Mouse (Mus musculus) forebrain, postnatal 0 days (tissue): ENCODE data around the gene B4galt7. TPM values are rescaled to one million over a fixed set of nuclear protein-coding genes. Genes with fewer than 3 reads are reported as not detected.
"Not testable (repeated sequence)": the region's sequence is repeated elsewhere in the genome, so short reads cannot be mapped to it uniquely, and the experiment has no call there.

Experiments
- ATAC-seq: fragments of 200-750 bp; cut with Nextera tagmentation; 2 replicates; pipeline ENCODE4 v1.8.0; 2017; ENCODE audit warnings: mild to moderate bottlenecking, moderate library complexity
- DNase-seq: peaks from one replicate; pipeline ENCODE4 v3.0.0-alpha.2; 2015
- H3K27ac ChIP-seq: fragments of 300-500 bp; sonication (generic); 2 replicates; pipeline ENCODE4 v1.5.1; 2014; ENCODE audit warnings: low read depth, mild to moderate bottlenecking, antibody characterized with exemption, low read length, moderate library complexity, mixed read lengths
- H3K27me3 ChIP-seq: fragments of 300-500 bp; sonication (generic); 2 replicates; pipeline ENCODE4 v1.6.1; 2014; ENCODE audit warnings: mild to moderate bottlenecking, low read length, mixed read lengths; ENCODE audit not compliant: insufficient read depth
- H3K36me3 ChIP-seq: fragments of 300-500 bp; sonication (generic); 2 replicates; pipeline ENCODE4 v1.6.1; 2014; ENCODE audit warnings: mild to moderate bottlenecking, moderate library complexity; ENCODE audit not compliant: insufficient read depth
- H3K4me1 ChIP-seq: fragments of 300-500 bp; sonication (generic); 2 replicates; pipeline ENCODE4 v1.6.1; 2014; ENCODE audit warnings: antibody characterized with exemption; ENCODE audit not compliant: insufficient read depth
- H3K4me2 ChIP-seq: fragments of 300-500 bp; sonication (generic); 2 replicates; pipeline ENCODE4 v1.6.1; 2014; ENCODE audit warnings: low read depth, mild to moderate bottlenecking, moderate library complexity
- H3K4me3 ChIP-seq: fragments of 300-500 bp; sonication (generic); 2 replicates; pipeline ENCODE4 v1.5.1; 2014; ENCODE audit warnings: low read depth, low read length, mixed read lengths
- H3K9ac ChIP-seq: fragments of 300-500 bp; sonication (generic); 2 replicates; pipeline ENCODE4 v1.6.1; 2014; ENCODE audit warnings: mild to moderate bottlenecking
- H3K9me3 ChIP-seq: fragments of 300-500 bp; sonication (generic); 2 replicates; pipeline ENCODE4 v1.6.1; 2016; ENCODE audit warnings: low read length
- CTCF ChIP-seq: sonication (generic); IDR thresholded peaks from 2 replicates; pipeline ENCODE4 v1.5.1; 2016; ENCODE audit warnings: antibody characterized with exemption, control low read depth, low read depth
- WGBS: fragments of 180-500 bp; shearing (Covaris S2); extraction: QIAGEN DNeasy Blood & Tissue Kit; methylation state at CpG from one replicate; pipeline ENCODE4 v1.1.7; 2014; 5-methylcytosine and 5-hydroxymethylcytosine counted together
- polyA plus RNA-seq: library from polyadenylated mRNA; unstranded; fragments of >200 nt; fragmentation: Nextera tagmentation; extraction: Ambion mirVana; gene quantifications from 2 replicates; pipeline ENCODE4 v1.2.1, GENCODE M21; 2015
- total RNA-seq: library from RNA; depleted of rRNA; stranded (reverse); fragments of >200 nt; gene quantifications from 2 replicates; pipeline ENCODE4 v1.2.3, GENCODE M21; 2014

Gene B4galt7
- total and polyA plus RNA-seq, 2 experiments from 2014 or later, result 43.0 to 63.1 TPM

- ATAC-seq, result no peak
- 68% methylated on average over 5 of the region's 5 CpGs for WGBS
Measured at GRCm38 (mm10) chr13:55575932-55576331, 23.8 kb upstream of the B4galt7 start.

DNA sequence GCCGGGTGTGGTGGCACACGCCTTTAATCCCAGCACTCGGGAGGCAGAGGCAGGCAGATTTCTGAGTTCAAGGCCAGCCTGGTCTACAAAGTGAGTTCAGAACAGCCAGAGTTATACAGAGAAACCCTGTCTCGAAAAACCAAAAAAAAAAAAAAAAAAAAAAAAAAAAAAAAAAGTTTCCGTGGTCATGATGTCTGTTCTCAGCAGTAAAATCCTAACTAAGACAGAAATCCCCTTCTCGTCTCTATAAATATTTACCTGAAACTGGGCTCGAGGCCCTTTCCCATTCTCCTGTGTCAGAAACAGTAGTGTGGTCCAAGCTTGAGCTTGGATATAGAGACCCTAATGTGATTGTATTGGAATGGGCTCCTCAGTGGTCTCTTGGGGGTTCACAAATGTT lies 22.8 kb upstream of the B4galt7 start:
- ATAC-seq, H3K27ac ChIP-seq, H3K36me3 ChIP-seq, H3K4me1 ChIP-seq, DNase-seq, H3K27me3 ChIP-seq, H3K9me3 ChIP-seq, H3K9ac ChIP-seq, H3K4me3 ChIP-seq, H3K4me2 ChIP-seq: not testable (repeated sequence)
- 91% methylated on average over 7 of the region's 7 CpGs for WGBS

More at GRCm38 (mm10) chr13:55575932-55576331, 23.8 kb upstream of the B4galt7 start:
- H3K4me1 ChIP-seq, result peaks cover 5% of the 10 kb centered on the region; the same call in 1 of the 2 replicates
- no peak for DNase-seq
- no peak for TF ChIP-seq CTCF
- H3K36me3 ChIP-seq, result no peaks in the 10 kb centered on the region
- no peaks in the 10 kb centered on the region for H3K27me3 ChIP-seq
- H3K9ac ChIP-seq, result no peak overlapping the region
- no peak overlapping the region for H3K4me2 ChIP-seq
- H3K27ac ChIP-seq, result no peak overlapping the region
- H3K9me3 ChIP-seq, result no peaks in the 10 kb centered on the region
- H3K4me3 ChIP-seq, result no peak overlapping the region

GRCm38 (mm10) chr13:55578086-55578485 lies 21.6 kb upstream of the B4galt7 start:
- Histone ChIP-seq H3K9ac (no peak overlapping the region), H3K27me3 (no peaks in the 10 kb centered on the region), H3K27ac (no peak overlapping the region), H3K4me3 (no peak overlapping the region), H3K4me2 (no peak overlapping the region), H3K4me1 (no peaks in the 10 kb centered on the region), H3K9me3 (no peaks in the 10 kb centered on the region), H3K36me3 (no peaks in the 10 kb centered on the region)
- ATAC-seq, result no peak
- DNase-seq, result no peak
- no peak for TF ChIP-seq CTCF
- 87% methylated on average over 4 of the region's 4 CpGs for WGBS

DNA sequence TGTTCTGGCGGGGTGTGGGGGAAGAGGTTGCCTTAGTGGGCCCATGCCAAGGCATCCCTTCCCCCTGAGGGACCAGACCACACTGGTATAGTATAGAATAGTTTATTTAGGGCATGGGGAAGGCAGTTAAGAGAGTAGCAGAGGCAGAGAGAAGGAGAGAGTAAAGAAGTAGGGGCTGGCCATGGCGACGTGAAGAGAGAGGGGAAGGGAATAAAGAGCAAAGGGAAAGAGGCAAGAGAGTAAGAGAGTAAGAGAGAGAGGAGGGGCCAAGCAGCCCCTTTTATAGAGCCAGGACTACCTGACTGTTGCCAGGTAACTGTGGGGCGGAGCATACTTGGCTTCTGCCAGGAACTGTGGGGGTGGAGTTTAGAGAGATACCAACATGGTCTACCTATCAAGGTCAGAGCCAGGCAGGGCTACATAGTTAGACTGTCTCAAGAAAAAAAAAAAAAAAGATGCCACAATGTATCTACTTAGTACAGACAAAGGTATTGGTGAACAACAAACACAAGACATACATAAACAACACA lies 7.7 kb upstream of the B4galt7 start:
- ATAC-seq, result no peak
- H3K27ac ChIP-seq, result peak overlapping the region; percentile 91; the same call in 1 of the 2 replicates
- H3K9me3 ChIP-seq, result no peaks in the 10 kb centered on the region
- no peak overlapping the region; the same call in 1 of the 2 replicates for H3K4me3 ChIP-seq
- H3K36me3 ChIP-seq, result peaks cover 24% of the 10 kb centered on the region
- no peak overlapping the region for H3K9ac ChIP-seq
- peaks cover 3% of the 10 kb centered on the region; the same call in 1 of the 2 replicates for H3K4me1 ChIP-seq
- no peak overlapping the region for H3K4me2 ChIP-seq
- H3K27me3 ChIP-seq, result no peaks in the 10 kb centered on the region
- no peak for DNase-seq
- no peak for TF ChIP-seq CTCF
- 76% methylated on average over 4 of the region's 4 CpGs for WGBS

GRCm38 (mm10) chr13:55592512-55593253 lies 7.0 kb upstream of the B4galt7 start:
- Histone ChIP-seq H3K4me1 (peaks cover 3% of the 10 kb centered on the region; the same call in 1 of the 2 replicates), H3K27ac (peak overlapping the region; percentile 91), H3K36me3 (peaks cover 31% of the 10 kb centered on the region), H3K27me3 (no peaks in the 10 kb centered on the region), H3K4me3 (peak overlapping the region; percentile 80), H3K9ac (peak overlapping the region; percentile 80), H3K9me3 (no peaks in the 10 kb centered on the region), H3K4me2 (peak overlapping the region; percentile 75)
- peak; percentile 100 for ATAC-seq
- TF ChIP-seq CTCF, result peak; percentile 28
- WGBS, result 4% methylated on average over 29 of the region's 29 CpGs
- peak; percentile 99 for DNase-seq

DNA sequence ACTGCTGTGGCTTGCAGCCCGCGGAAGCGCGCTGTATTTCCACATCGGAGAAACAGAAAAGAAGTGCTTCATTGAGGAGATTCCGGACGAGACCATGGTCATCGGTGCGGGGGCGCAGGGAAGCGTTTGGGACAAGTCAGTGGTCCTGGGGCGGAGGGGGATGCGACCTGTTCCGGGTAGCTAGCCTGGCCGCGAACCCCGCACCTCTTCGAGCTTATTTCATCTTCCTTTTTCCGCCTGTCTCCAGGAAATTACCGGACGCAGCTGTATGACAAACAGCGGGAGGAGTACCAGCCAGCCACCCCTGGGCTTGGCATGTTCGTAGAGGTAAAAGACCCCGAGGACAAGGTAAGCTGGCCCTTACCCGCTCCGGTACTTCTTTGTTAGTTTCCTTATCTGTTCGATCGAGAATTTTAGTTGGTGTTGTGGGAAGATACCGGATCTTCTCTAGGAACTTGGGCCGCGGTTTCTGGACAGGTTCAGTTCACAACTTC lies 6.4 kb upstream of the B4galt7 start:
- Histone ChIP-seq H3K4me2 (peak overlapping the region; percentile 75), H3K27me3 (no peaks in the 10 kb centered on the region), H3K36me3 (peaks cover 35% of the 10 kb centered on the region), H3K27ac (peak overlapping the region; percentile 79), H3K4me1 (peaks cover 3% of the 10 kb centered on the region; the same call in 1 of the 2 replicates), H3K9ac (peak overlapping the region; percentile 80), H3K4me3 (peak overlapping the region; percentile 80), H3K9me3 (no peaks in the 10 kb centered on the region)
- DNase-seq, result no peak
- no peak for TF ChIP-seq CTCF
- ATAC-seq, result peak; percentile 38
- 1% methylated on average over 31 of the region's 31 CpGs for WGBS

GRCm38 (mm10) chr13:55595375-55595774 lies 4.3 kb upstream of the B4galt7 start:
- H3K36me3 ChIP-seq, result peaks cover 37% of the 10 kb centered on the region
- peaks cover 3% of the 10 kb centered on the region; the same call in 1 of the 2 replicates for H3K4me1 ChIP-seq
- ATAC-seq (no peak), DNase-seq (no peak)
- no peak overlapping the region for H3K4me2 ChIP-seq
- no peak overlapping the region for H3K27ac ChIP-seq
- H3K9me3 ChIP-seq, result no peaks in the 10 kb centered on the region
- no peak overlapping the region for H3K9ac ChIP-seq
- TF ChIP-seq CTCF, result no peak
- 74% methylated on average over 12 of the region's 12 CpGs for WGBS
- no peak overlapping the region for H3K4me3 ChIP-seq
- no peaks in the 10 kb centered on the region for H3K27me3 ChIP-seq
